Mouse (Mus musculus): ENCODE measurements around the gene Gm11733.

Gm11733 gene

GRCm38 (mm10) chr11:117478271-117479006 lies 5.7 kb upstream of the Gm11733 start:
- DNase-seq (ENCODE audit: low spot score in 2 of 2) = peak; percentile 45 to 83

- DNase-seq (ENCODE audit: low spot score in 2 of 2) = peak in 1 of 2 experiments; percentile 42
Measured at GRCm38 (mm10) chr11:117479007-117479719, 5.0 kb upstream of the Gm11733 start.

GRCm38 (mm10) chr11:117479746-117480145 lies 4.4 kb upstream of the Gm11733 start:
- no peak for DNase-seq (ENCODE audit: low spot score in 2 of 2)

DNA sequence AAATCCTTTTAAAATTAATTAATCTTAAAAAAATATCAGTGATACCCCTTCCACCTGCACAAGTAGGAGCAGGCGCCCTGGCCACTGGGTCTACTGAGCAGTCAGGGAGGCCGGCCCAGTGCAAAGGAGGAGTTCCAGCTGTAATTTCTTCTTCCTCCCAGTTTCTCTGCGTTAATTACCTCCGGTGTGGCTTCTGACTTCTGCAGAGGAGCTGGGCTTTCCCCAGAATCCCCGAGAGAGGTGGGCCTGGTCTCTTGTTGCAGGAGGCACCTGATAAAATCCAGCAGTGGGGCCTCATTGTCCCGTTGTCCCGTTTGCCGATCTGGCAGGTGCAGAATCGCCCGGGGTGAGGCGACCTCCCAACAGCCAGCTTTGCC lies 1.9 kb upstream of the Gm11733 start:
- DNase-seq (ENCODE audit: low spot score in 2 of 2) = no peak

DNA sequence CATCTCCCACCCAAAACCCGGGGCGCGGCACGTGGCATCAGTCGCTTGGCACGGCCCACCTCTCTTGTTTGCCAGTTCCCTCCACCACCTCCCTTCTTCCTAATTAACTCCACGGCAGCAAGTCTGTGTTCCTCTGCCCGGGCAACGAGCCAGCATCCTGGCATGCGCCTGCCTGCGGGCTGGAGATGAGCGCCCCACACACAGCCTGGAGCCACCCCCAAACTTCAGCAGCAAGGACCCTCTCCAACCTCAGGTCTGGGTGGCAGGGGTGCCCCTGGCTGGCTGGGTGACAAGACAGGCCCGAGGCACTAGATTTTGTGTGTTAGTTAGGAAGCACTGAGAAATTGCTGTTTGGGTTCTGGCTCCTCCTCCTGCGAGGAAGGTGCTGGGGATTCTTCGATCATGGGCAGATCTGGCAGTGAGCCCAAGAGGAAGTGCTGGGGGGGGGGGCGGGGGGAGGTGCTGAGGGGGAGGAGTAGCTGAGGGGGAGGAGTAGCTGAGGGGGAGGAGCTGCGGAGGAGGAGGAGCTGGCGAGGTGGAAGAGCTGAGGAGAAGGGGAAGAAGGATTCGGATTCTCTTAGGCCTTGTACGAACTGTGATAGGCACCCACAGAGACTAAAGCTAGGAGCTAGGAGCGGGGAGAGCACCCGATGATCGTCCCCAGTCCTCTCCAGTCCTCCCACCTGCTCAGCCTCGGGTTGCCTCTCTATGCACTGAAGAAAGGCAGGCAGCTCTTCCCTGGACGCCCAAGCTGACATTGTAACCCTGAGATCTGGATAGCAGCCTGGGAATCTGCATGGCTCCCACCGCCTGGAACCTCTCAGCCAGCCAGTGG lies 1.3 kb upstream of the Gm11733 start:
- DNase-seq (ENCODE audit: low spot score in 2 of 2) = peak; percentile 86 to 97

GRCm38 (mm10) chr11:117491408-117492208 lies 7.4 kb downstream of the Gm11733 start:
- DNase-seq (ENCODE audit: low spot score in 2 of 2) = no peak

DNA sequence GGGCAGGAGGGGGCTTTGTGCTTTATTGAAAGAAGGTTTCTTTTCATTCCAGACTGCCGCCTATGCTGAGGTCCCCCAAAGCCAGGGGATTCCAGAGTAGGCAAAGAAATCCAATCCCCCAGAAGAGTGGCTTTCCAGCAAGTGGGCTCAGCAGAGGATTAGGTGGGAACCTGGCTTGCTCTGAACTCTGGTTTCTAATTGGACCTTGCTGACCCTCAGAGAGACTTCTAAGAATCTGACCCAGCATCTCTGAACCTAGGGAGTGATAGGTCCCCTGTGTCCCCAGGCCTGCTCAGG lies 8.0 kb downstream of the Gm11733 start:
- no peak for DNase-seq (ENCODE audit: low spot score in 2 of 2)

DNA sequence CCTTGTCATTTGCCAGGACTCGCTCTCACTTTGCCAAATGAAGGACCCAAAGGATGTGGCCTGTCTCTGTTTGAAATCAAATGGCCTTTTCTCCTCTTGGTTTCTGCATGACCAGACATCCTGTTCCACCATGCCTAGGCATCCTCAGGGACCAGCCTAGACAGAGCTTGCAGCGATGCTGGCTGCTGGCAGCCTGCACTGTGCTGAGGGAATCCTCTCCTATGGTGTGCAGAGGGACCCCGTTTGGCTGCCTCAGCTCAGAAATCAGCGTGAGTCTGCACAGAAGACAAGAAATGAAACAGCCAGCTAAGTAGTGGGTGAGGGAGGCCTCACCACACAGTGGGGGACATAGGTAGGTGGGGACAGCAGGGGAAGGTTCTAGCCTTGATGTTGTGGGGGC lies 12.6 kb downstream of the Gm11733 start:
- DNase-seq (ENCODE audit: low spot score in 2 of 2) = no peak

- DNase-seq (ENCODE audit: low spot score in 2 of 2) = peak in 1 of 2 experiments; percentile 48
Measured at GRCm38 (mm10) chr11:117497256-117498136, 13.3 kb downstream of the Gm11733 start.

GRCm38 (mm10) chr11:117498137-117498511 lies 14.0 kb downstream of the Gm11733 start:
- no peak for DNase-seq (ENCODE audit: low spot score in 2 of 2)

DNA sequence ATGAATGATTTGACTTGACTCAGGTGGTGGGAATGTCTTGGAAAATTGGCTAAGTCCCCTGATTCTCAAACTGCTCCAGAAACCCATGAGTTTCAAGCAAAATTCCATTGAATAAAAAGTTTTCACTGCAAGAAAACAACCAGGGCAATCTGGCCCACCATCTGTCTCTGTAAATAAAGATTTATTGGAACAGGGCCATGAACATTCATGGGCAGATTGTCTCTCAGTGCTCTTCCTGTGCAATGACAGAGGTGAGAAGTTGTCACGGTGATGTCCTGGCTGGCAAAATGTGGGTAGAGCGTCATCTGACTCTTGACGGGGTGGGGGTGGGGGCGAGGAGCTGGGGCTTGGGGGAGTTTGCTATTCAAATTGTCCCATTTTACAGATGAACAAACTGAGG lies 24.8 kb downstream of the Gm11733 start:
- DNase-seq (ENCODE audit: low spot score in 2 of 2) = no peak

- peak in 1 of 2 experiments; percentile 45 for DNase-seq (ENCODE audit: low spot score in 2 of 2)
Measured at GRCm38 (mm10) chr11:117515718-117516421, 31.7 kb downstream of the Gm11733 start.

GRCm38 (mm10) chr11:117516422-117516796 lies 32.2 kb downstream of the Gm11733 start:
- DNase-seq (ENCODE audit: low spot score in 2 of 2) = no peak

DNA sequence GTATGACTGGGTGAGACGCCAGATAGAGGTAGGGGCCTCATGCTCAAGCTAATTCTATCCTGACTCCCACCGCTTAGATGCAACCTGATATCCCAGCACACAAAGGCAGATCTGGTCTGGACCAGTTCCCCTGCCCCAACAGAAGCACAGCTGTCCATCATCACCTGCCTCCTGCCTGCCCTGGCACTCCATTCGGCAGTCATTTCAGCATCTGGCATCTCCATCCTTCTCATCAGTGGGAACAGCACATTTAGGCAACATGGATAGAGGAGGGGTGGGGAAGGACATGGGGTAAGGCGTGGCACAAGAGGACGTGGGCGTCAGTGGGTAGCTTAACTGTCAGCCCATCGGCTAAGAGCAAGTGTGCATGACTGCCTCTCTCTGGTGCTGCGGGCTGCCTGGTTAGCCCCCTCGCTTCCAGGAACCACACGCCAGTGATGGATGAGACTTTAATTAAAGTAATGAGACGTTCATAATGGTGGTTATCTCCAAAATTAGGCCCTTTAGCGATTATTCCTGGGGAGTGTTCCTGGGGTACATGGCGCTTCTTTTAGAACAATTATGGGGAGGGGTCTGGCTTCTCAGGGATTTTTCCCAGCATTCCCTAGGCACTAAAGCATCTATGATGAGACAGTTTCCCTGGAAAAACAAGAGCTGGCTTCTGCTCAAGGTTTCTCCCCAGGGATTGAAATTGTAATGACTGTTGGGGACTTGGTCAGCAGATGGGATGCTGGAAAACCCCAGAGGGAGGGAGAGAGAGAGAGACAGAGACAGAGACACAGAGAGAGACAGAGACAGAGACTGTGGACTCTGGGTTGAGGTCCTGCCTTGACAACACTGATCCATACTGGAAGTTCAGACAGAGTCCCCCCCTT lies 38.0 kb downstream of the Gm11733 start:
- DNase-seq (ENCODE audit: low spot score in 2 of 2) = no peak

DNA sequence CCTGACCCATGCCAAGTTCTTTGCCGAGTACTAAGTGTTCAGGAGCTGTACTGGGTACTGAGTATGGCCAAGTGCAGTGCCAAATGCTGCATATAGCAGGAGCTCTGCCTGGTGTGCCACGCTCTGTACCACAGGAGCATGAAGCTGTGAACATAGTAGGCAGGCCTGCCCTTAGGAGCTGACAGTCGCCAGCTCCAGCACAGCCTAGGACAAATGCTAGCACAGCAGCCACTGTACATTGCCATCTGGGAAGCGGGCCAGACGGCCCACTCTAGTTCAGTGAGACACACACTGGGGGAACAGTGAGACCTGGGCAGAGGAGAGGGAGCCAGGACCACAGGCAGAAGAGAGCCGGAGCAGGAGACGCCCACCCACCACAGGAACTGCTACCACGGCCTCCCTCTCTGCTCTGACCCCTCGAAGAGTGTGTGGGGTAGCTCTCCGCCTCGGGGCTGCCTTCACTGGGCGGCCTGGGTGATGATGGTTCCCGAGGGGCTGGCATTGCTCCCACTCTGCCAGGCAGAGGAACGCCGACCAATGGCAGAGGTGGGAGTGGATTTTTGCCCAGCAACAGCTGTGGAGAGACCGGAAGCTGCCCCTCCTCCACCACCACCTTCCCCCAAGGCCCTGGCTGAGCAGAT lies 38.8 kb downstream of the Gm11733 start:
- peak; percentile 56 to 78 for DNase-seq (ENCODE audit: low spot score in 2 of 2)

DNA sequence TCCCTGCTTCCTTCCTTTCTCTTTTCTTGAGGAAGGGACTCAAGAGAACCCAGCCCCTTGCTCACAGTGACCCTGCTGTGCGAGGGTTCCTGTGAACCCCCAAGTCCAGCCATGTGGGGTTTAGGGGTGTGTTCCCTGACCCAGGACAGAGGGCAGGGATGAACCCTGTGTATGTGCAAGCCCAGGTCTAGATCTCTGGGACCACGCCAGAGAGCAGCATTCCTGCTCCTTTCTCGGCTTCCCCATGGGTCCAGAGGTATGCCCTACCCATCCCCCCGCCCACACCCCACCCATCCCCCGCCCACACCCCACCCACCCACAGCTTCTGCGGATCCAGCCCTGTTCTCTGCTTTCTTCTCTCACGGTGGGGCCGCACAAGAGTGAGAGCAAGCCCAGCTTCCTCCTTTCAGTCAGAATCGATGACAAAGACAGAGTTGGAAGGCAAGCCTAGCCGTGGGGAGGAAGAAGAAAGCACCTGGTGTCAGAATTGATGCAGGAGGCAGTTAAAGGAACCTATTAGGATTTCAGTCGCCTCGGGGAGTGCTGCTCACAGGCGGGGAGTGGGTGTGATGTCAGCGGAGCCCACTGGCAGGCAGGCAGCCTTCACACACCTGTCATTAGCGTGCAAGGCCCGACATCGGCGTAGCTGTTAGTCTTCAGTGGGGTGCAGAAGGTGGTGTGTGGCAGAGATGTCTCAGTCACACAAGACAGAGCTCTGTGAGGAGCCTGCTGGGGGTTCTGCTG lies 41.6 kb downstream of the Gm11733 start:
- DNase-seq (ENCODE audit: low spot score in 2 of 2) = no peak

- no peak for DNase-seq (ENCODE audit: low spot score in 2 of 2)
Measured at GRCm38 (mm10) chr11:117532374-117532773, 48.2 kb downstream of the Gm11733 start.

DNA sequence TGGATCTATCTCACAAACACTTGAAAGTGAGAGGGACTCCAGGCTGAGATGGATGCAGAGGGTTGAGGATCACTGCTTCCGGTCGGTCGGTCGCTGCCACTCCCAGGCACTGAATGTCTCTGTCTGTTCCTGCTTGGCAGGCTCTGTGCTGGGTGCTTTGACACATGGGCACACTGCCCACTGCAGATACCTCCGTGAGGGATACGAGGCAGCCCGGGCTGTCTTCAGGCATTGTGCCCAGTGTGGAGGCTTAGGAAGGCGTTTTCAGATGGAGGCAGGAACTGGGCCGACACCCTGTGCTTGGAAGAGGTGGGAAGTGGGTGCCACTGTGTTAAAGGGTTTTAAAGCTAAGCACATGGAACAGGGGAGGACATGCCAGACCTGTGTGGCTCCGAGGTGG lies 50.7 kb downstream of the Gm11733 start:
- DNase-seq (ENCODE audit: low spot score in 2 of 2) = peak in 1 of 2 experiments; percentile 50

Data from cerebellum, postnatal 4 days (tissue).